Mouse (Mus musculus) layer of hippocampus, adult 8-10 months (tissue): ENCODE results near the gene Pax9. TPM values are rescaled to one million over a fixed set of nuclear protein-coding genes. Genes with fewer than 3 reads are reported as not detected.

Experiments used
- DNase-seq, 2 experiments: peaks; one replicate each; pipeline ENCODE4 v3.0.0; 2022; ENCODE audit warnings: low spot score in 2 of 2
- total RNA-seq, 4 experiments: library from RNA; stranded (reverse); gene quantifications; 2 replicates each; pipeline ENCODE4 v1.2.4; 2022

Pax9 gene
- total RNA-seq, 4 experiments from 2014 or later = not detected

- DNase-seq = no peak
Observed at GRCm38 (mm10) chr12:56697011-56697740, 5.6 kb downstream of the Pax9 start.

- DNase-seq = no peak
Observed at GRCm38 (mm10) chr12:56697785-56698184, 6.2 kb downstream of the Pax9 start.

GRCm38 (mm10) chr12:56698191-56698980 lies 6.8 kb downstream of the Pax9 start:
- no peak for DNase-seq

GRCm38 (mm10) chr12:56699351-56699750 lies 7.8 kb downstream of the Pax9 start:
- no peak for DNase-seq

GRCm38 (mm10) chr12:56699915-56700900 lies 8.6 kb downstream of the Pax9 start:
- no peak for DNase-seq

DNA sequence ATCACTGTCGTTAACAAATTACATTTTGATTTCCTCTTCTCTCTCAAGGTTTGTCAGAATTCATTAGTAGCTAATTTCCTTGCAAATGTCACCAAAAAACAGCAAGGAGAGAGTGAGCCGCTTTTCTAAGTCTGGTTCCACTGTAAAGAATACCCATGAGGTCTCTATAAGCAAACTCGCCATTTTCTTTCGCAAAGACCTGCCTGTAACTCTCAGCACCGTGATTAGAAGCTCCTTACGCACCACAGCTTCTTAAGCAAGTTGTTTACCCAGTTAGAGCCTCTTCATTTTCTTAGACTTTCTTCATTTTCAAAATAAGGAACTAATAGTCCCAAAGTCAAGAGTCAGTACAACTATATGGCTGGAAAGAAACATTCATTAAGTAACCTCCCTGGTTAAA lies 9.4 kb downstream of the Pax9 start:
- DNase-seq = no peak

DNA sequence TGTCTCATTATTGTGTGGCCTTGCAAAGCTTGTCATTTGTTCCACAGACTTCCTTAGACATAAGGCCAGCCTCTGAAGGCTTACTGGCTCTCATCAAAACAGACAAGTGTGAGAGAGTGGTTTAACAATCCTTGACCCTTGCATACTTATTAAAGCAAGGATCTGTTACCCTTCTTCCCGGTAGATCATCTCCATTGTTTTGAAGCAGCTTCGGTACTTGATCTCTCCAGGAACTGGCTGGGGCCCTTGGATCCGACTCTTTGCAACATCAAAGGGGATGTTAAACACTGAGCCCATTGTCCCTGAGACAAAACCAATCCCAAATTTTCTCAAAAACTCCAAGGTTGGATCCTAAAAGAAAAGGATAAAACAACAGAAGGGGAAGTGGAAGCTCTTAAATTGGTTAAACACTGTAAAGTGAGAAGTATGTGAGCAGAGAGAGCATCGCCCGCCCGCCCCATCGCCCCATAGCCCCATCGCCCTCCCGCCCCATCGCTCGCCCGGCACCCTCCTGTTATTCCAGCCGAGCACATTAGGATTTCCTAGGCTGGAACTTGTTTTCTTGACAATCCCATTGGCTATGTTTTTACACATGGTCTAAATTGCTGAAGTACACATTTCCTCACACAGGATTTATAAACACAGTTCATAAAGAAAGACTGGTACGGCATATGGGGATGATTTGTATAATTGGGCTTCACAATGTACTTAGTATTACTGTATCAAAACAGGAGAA lies 26.6 kb downstream of the Pax9 start:
- no peak for DNase-seq

DNA sequence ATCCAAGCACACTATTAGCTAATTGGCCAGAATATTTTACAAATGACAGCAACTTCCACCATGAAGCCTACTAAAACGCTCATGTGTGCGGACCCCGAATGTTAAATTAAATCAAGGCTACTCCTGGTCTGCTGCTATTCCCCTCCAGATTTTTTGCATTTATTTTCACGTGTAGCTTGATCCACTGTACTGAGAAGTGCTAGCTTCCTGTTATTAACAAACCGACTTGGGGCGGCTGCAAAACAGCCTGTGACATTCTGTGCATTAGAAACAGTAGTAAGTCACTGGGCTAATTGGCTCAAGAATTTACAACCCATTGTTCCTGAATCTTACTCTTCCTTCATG lies 27.1 kb downstream of the Pax9 start:
- no peak for DNase-seq

DNA sequence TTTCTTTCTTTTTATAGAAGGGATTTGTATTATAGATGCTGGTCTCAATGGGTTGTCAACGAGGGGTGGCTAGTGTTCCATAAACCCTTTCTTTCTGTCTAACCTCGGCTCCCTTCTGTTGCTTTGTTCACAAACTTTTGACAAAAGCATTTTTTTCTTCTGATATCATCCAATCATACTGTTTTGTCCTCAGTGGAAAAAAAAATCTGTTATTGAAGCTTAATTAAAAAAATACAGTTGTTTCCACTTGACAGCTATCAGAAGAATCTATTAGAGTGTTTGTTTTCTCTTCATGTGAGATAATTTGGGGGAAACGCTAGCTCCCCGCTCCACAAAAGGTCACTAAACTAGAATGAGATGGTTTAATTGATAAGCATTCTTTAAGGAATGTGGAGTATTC lies 36.1 kb downstream of the Pax9 start:
- no peak for DNase-seq

- no peak for DNase-seq
Observed at GRCm38 (mm10) chr12:56737104-56737503, 45.5 kb downstream of the Pax9 start.

Other genes with a start within 250 kb of the Pax9 start
- under 1 TPM; 0.26 to 0.39 (median 0.31) TPM for gene Nkx2-1, start 154.9 kb upstream of the Pax9 start, total RNA-seq
- under 1 TPM in 1 of 4 experiments, not detected in 3; 0.49 TPM for gene Nkx2-9, start 78.5 kb upstream of the Pax9 start, total RNA-seq